Mouse (Mus musculus) liver, embryonic 18 days (tissue): ENCODE results near the gene Hdac4. TPM values are rescaled to one million over a fixed set of nuclear protein-coding genes. Genes with fewer than 3 reads are reported as not detected.

ENCODE experiments used
- polyA plus RNA-seq: library from polyadenylated mRNA; depleted of rRNA; stranded (reverse); fragments of >200 nt; gene quantifications from 2 replicates; pipeline ENCODE4 v1.2.3, GENCODE M21; 2012; rRNA removed

Gene Hdac4
- 1.7 and 2.1 TPM in 2 replicates for polyA plus RNA-seq

DNA sequence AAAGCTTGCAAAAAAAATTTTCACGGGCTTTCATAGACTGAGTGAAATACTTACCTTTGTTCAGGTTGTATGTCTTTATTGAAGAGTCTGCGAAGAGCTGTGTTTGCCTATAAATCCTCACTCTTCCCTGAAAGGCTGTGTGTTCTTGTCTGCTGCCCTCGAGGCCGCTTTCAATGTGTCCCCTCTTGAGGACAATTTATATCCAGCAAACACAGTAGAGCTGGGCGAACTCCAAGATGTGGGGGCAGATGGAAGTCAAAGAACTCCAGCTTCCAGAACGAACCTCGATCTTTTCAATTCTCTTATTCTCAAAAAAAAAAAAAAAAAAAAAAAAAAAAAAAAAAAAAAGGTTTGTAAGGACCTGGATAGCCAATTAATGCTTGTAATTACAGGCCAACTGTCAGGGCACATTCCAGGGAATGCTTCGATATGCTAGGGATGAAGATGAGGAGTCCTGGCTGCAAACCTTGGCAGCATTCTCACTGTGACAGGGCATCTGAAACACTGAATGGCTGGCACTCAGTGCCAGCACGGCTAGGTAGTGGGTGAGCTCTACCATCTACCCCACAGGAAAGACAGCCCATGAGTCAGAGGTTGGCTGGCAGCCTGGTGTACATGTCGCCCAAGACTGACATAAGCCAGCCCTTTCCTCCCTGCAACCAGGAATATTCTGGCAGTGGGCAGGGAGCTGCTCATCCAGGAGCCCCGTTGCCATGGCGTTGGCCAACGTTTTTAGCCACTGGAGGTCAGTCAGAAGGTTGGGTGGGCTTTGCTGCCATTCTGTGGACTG, at the start of gene Hdac4:
TSS of gene Hdac4 (minus strand) at position 340 of the 790 bp plus-strand sequence.

